Mouse (Mus musculus) kidney, embryonic 14.5 days (tissue): Measurements from ENCODE around the gene Defa35. TPM values are rescaled to one million over a fixed set of nuclear protein-coding genes. Genes with fewer than 3 reads are reported as not detected.
"Not testable (repeated sequence)": the region's sequence is repeated elsewhere in the genome, so short reads cannot be mapped to it uniquely, and the experiment has no call there.

Source experiments
- ATAC-seq: fragments of 200-750 bp; cut with Nextera tagmentation; 2 replicates; pipeline ENCODE4 v1.8.0; 2017; ENCODE audit warnings: moderate number of reproducible peaks, mild to moderate bottlenecking, moderate TSS enrichment, moderate library complexity; ENCODE audit not compliant: low FRiP score, low TSS enrichment
- H3K27ac ChIP-seq: fragments of 300-500 bp; sonication (generic); 2 replicates; pipeline ENCODE4 v1.5.1; 2014; ENCODE audit warnings: low read depth, mild to moderate bottlenecking, low read length, moderate library complexity, mixed read lengths
- H3K27me3 ChIP-seq: fragments of 300-500 bp; sonication (generic); 2 replicates; pipeline ENCODE4 v1.6.1; 2014; ENCODE audit warnings: mild to moderate bottlenecking, low read length; ENCODE audit not compliant: control insufficient read depth, insufficient read depth
- H3K36me3 ChIP-seq: fragments of 300-500 bp; sonication (generic); 2 replicates; pipeline ENCODE4 v1.6.1; 2014; ENCODE audit warnings: low read length, mixed read lengths; ENCODE audit not compliant: control insufficient read depth, insufficient read depth
- H3K4me1 ChIP-seq: fragments of 300-500 bp; sonication (generic); 2 replicates; pipeline ENCODE4 v1.6.1; 2014; ENCODE audit warnings: low read length, mixed read lengths; ENCODE audit not compliant: control insufficient read depth, insufficient read depth
- H3K4me2 ChIP-seq: fragments of 300-500 bp; sonication (generic); replicated peaks from 2 replicates; pipeline ENCODE4 v1.6.1; 2014; ENCODE audit warnings: low read depth, mild to moderate bottlenecking, low read length
- H3K4me3 ChIP-seq: fragments of 300-500 bp; sonication (generic); 2 replicates; pipeline ENCODE4 v1.5.1; 2014; ENCODE audit warnings: mild to moderate bottlenecking, low read length
- H3K9ac ChIP-seq: fragments of 300-500 bp; sonication (generic); 2 replicates; pipeline ENCODE4 v1.6.1; 2014; ENCODE audit warnings: low read depth, mild to moderate bottlenecking, low read length, moderate library complexity
- H3K9me3 ChIP-seq: fragments of 300-500 bp; sonication (generic); 2 replicates; pipeline ENCODE4 v1.6.1; 2016; ENCODE audit warnings: low read length; ENCODE audit not compliant: control insufficient read depth
- WGBS: fragments of 180-500 bp; shearing (Covaris S2); extraction: QIAGEN DNeasy Blood & Tissue Kit; methylation state at CpG from one replicate; pipeline ENCODE4 v1.1.7; 2014; 5-methylcytosine and 5-hydroxymethylcytosine counted together
- polyA plus RNA-seq: library from polyadenylated mRNA; unstranded; fragments of >200 nt; fragmentation: Nextera tagmentation; extraction: Ambion mirVana; gene quantifications from 2 replicates; pipeline ENCODE4 v1.2.1, GENCODE M21; 2014

Defa35 gene
- polyA plus RNA-seq = not detected in 2 replicates

GRCm38 (mm10) chr8:21064738-21065137, at the start of gene Defa35:
Defa35 (plus strand) TSS chr8:21065038.
- not testable (repeated sequence) for H3K27ac ChIP-seq, H3K4me1 ChIP-seq, H3K9me3 ChIP-seq, H3K36me3 ChIP-seq, H3K4me2 ChIP-seq, H3K9ac ChIP-seq, H3K4me3 ChIP-seq, H3K27me3 ChIP-seq, ATAC-seq
- 92% methylated on average over 1 of the region's 1 CpGs for WGBS

GRCm38 (mm10) chr8:21025245-21025644, 39.6 kb upstream of the Defa35 start, which contains the start of gene Defa21:
Defa21 (plus strand) TSS chr8:21025545.
- not testable (repeated sequence) for H3K4me3 ChIP-seq, H3K4me2 ChIP-seq, H3K27ac ChIP-seq, ATAC-seq, H3K36me3 ChIP-seq, H3K4me1 ChIP-seq, H3K9ac ChIP-seq, H3K27me3 ChIP-seq, H3K9me3 ChIP-seq
- no CpG with 5 or more reads among the region's 1 CpGs for WGBS

- not testable (repeated sequence) for ATAC-seq, H3K9ac ChIP-seq, H3K27ac ChIP-seq, H3K9me3 ChIP-seq, H3K4me2 ChIP-seq, H3K4me3 ChIP-seq, H3K4me1 ChIP-seq, H3K36me3 ChIP-seq, H3K27me3 ChIP-seq
- WGBS = no CpG with 5 or more reads among the region's 1 CpGs
These were observed 10.1 kb upstream of the Defa35 start, which contains the start of gene Defa23 for GRCm38 (mm10) chr8:21054747-21055146. Defa23 (plus strand) TSS chr8:21055047.

- not testable (repeated sequence) for H3K4me2 ChIP-seq, H3K4me1 ChIP-seq, H3K27me3 ChIP-seq, H3K9me3 ChIP-seq, H3K9ac ChIP-seq, H3K36me3 ChIP-seq, H3K4me3 ChIP-seq, ATAC-seq, H3K27ac ChIP-seq
These were observed 19.3 kb downstream of the Defa35 start, which contains the start of gene Defa25 for GRCm38 (mm10) chr8:21084142-21084541. Defa25 (plus strand) TSS chr8:21084442.

- Histone ChIP-seq H3K4me1 (no peaks in the 10 kb centered on the region), H3K9me3 (peaks cover 3% of the 10 kb centered on the region; the same call in 1 of the 2 replicates), H3K9ac (no peak overlapping the region), H3K36me3 (no peaks in the 10 kb centered on the region), H3K27me3 (no peaks in the 10 kb centered on the region), H3K4me2 (no peak overlapping the region), H3K27ac (no peak overlapping the region), H3K4me3 (no peak overlapping the region)
- WGBS = 48% methylated on average over 4 of the region's 4 CpGs
- no peak for ATAC-seq
These were observed 28.3 kb downstream of the Defa35 start for GRCm38 (mm10) chr8:21093106-21093505.

- not testable (repeated sequence) for H3K9ac ChIP-seq, H3K4me1 ChIP-seq, H3K27ac ChIP-seq, H3K36me3 ChIP-seq, H3K9me3 ChIP-seq, H3K4me3 ChIP-seq, H3K4me2 ChIP-seq, H3K27me3 ChIP-seq, ATAC-seq
- no CpG with 5 or more reads among the region's 2 CpGs for WGBS
These were observed 31.1 kb downstream of the Defa35 start, which contains the start of gene Gm14851 for GRCm38 (mm10) chr8:21095950-21096349. Gm14851 (minus strand) TSS chr8:21096050.

Other genes with a start within 250 kb of the Defa35 start
- gene Defb33, start 172.4 kb upstream of the Defa35 start, polyA plus RNA-seq = not detected in 2 replicates
- not detected in 2 replicates for gene Gm15056, start 162.4 kb upstream of the Defa35 start, polyA plus RNA-seq
- gene Gm6040, start 143.0 kb upstream of the Defa35 start, polyA plus RNA-seq = not detected in 2 replicates
- gene AY761185, start 120.3 kb upstream of the Defa35 start, polyA plus RNA-seq = not detected in 2 replicates
- not detected in 2 replicates for gene Defa21, start 39.5 kb upstream of the Defa35 start, polyA plus RNA-seq
- not detected in 2 replicates for gene Defa23, start 10.0 kb upstream of the Defa35 start, polyA plus RNA-seq
- gene Defa25, start 19.4 kb downstream of the Defa35 start, polyA plus RNA-seq = not detected in 2 replicates
- not detected in 2 replicates for gene Gm14851, start 31.0 kb downstream of the Defa35 start, polyA plus RNA-seq
- gene Defa30, start 69.6 kb downstream of the Defa35 start, polyA plus RNA-seq = not detected in 2 replicates
- not detected in 2 replicates for gene Defa22, start 97.2 kb downstream of the Defa35 start, polyA plus RNA-seq
- gene Defa31, start 126.6 kb downstream of the Defa35 start, polyA plus RNA-seq = not detected in 2 replicates
- not detected in 2 replicates for gene Gm15293, start 136.5 kb downstream of the Defa35 start, polyA plus RNA-seq
- not detected in 2 replicates for gene Gm15292, start 184.7 kb downstream of the Defa35 start, polyA plus RNA-seq